ENCODE assay signal across 8 mouse cellular contexts in genomic region chr17:10095841-10096301, GRCm38 (mm10).
DNase-seq lines count a peak whose midpoint lies in the region; ATAC-seq and TF ChIP-seq lines count a peak whose summit lies in the region.

No protein-coding gene starts in this region.

- no peak overlapping the region for H3K4me2 ChIP-seq in liver, embryonic 12.5 days
- H3K4me2 ChIP-seq in heart, postnatal 0 days (ENCODE audit: low read depth, low read length) = no peak overlapping the region
- no peak overlapping the region for H3K4me2 ChIP-seq in stomach, embryonic 16.5 days (ENCODE audit: low read depth, low read length)
- no peak overlapping the region for H3K4me2 ChIP-seq in hindbrain, embryonic 16.5 days (ENCODE audit: low read length)

- 0 out of 2 replicates have a peak, but pooled peaks have one; percentile 34 for TF ChIP-seq EP300 in heart, postnatal 0 days (IDR thresholded peaks at IDR 0.05; ENCODE audit: low read depth)

- no peaks in the 10 kb centered on the region for H3K79me2 ChIP-seq in liver, adult 2 months (ENCODE audit: control insufficient read depth, insufficient read depth, low read length)

- no peak overlapping the region for H3K9ac ChIP-seq in liver, adult 2 months (ENCODE audit: low read depth, low read length)
- H3K9ac ChIP-seq in liver, embryonic 12.5 days = no peak overlapping the region
- no peak overlapping the region for H3K9ac ChIP-seq in heart, postnatal 0 days (replicated peaks; ENCODE audit: low read depth, low read length)
- H3K9ac ChIP-seq in stomach, embryonic 16.5 days (ENCODE audit: low read length) = no peak overlapping the region
- no peak overlapping the region for H3K9ac ChIP-seq in hindbrain, embryonic 16.5 days (ENCODE audit: low read depth, low read length)

- no peak for TF ChIP-seq POLR2A in liver, adult 2 months (IDR thresholded peaks at IDR 0.05; ENCODE audit: extremely low read depth, insufficient read depth, low read length)

- DNase-seq in liver, adult 2 months (ENCODE audit: extremely low read depth, low read depth, low spot score) = no peak
- DNase-seq in heart, postnatal 0 days (ENCODE audit: low spot score) = peak; percentile 45
- peak; percentile 41 to 80 for DNase-seq in kidney, postnatal 25 days
- DNase-seq in yolk sac, embryonic 10.5 days (ENCODE audit: low spot score) = no peak
- no peak for DNase-seq in spleen, adult 18-20 months

- H3K27me3 ChIP-seq in liver, adult 2 months (ENCODE audit: control insufficient read depth, insufficient read depth, low read length) = no peaks in the 10 kb centered on the region
- no peaks in the 10 kb centered on the region for H3K27me3 ChIP-seq in liver, embryonic 12.5 days (replicated peaks)
- H3K27me3 ChIP-seq in heart, postnatal 0 days (ENCODE audit: control insufficient read depth, insufficient read depth, low read length) = no peaks in the 10 kb centered on the region
- H3K27me3 ChIP-seq in stomach, embryonic 16.5 days (ENCODE audit: control insufficient read depth, insufficient read depth, low read length) = no peaks in the 10 kb centered on the region
- no peaks in the 10 kb centered on the region for H3K27me3 ChIP-seq in hindbrain, embryonic 16.5 days (replicated peaks; ENCODE audit: control insufficient read depth, insufficient read depth, low read length)

- 70% methylated on average over 3 of the region's 3 CpGs for WGBS in liver, adult 2 months
- WGBS in liver, embryonic 12.5 days (ENCODE audit: insufficient replicate concordance) = 51% methylated on average over 3 of the region's 3 CpGs
- WGBS in heart, postnatal 0 days = 43% methylated on average over 3 of the region's 3 CpGs
- 67% methylated on average over 3 of the region's 3 CpGs for WGBS in stomach, embryonic 16.5 days
- 87% methylated on average over 3 of the region's 3 CpGs for WGBS in hindbrain, embryonic 16.5 days

- H3K9me3 ChIP-seq in liver, embryonic 12.5 days (replicated peaks) = no peaks in the 10 kb centered on the region
- H3K9me3 ChIP-seq in heart, postnatal 0 days (replicated peaks; ENCODE audit: control insufficient read depth, low read length) = peaks cover 14% of the 10 kb centered on the region
- peaks cover 5% of the 10 kb centered on the region; the same call in 1 of the 2 replicates for H3K9me3 ChIP-seq in stomach, embryonic 16.5 days (replicated peaks; ENCODE audit: control insufficient read depth, low read length)
- H3K9me3 ChIP-seq in hindbrain, embryonic 16.5 days (ENCODE audit: control insufficient read depth, low read length) = peaks cover 3% of the 10 kb centered on the region; the same call in 1 of the 2 replicates

- peak overlapping the region; percentile 53 for H3K27ac ChIP-seq in liver, adult 2 months (replicated peaks; ENCODE audit: insufficient read depth, low read depth, low read length)
- H3K27ac ChIP-seq in liver, embryonic 12.5 days = no peak overlapping the region
- H3K27ac ChIP-seq in heart, postnatal 0 days (ENCODE audit: low read depth) = peak overlapping the region; percentile 58
- H3K27ac ChIP-seq in stomach, embryonic 16.5 days (ENCODE audit: low read length) = no peak overlapping the region
- H3K27ac ChIP-seq in hindbrain, embryonic 16.5 days (ENCODE audit: low read depth, low read length) = no peak overlapping the region

- H3K4me3 ChIP-seq in liver, adult 2 months (ENCODE audit: insufficient read depth, low read depth, low read length) = no peak overlapping the region
- H3K4me3 ChIP-seq in liver, embryonic 12.5 days = no peak overlapping the region
- H3K4me3 ChIP-seq in heart, postnatal 0 days (ENCODE audit: low read depth, low read length) = no peak overlapping the region
- no peak overlapping the region for H3K4me3 ChIP-seq in stomach, embryonic 16.5 days (replicated peaks; ENCODE audit: low read length)
- H3K4me3 ChIP-seq in hindbrain, embryonic 16.5 days (ENCODE audit: low read length) = no peak overlapping the region

- no peak for ATAC-seq in liver, embryonic 12.5 days
- ATAC-seq in heart, postnatal 0 days (ENCODE audit: insufficient read depth, low read depth) = peak; percentile 62
- ATAC-seq in stomach, embryonic 16.5 days (ENCODE audit: insufficient read depth, low FRiP score) = peak; percentile 47; the same call in 1 of the 2 replicates
- no peak for ATAC-seq in hindbrain, embryonic 16.5 days

- TF ChIP-seq CTCF in liver, adult 2 months (IDR thresholded peaks at IDR 0.05; ENCODE audit: low read depth, low read length) = no peak
- no peak for TF ChIP-seq CTCF in heart, postnatal 0 days (IDR thresholded peaks at IDR 0.05; ENCODE audit: low read depth)

- no peaks in the 10 kb centered on the region for H3K36me3 ChIP-seq in liver, adult 2 months (ENCODE audit: control insufficient read depth, insufficient read depth, low read length)
- no peaks in the 10 kb centered on the region for H3K36me3 ChIP-seq in liver, embryonic 12.5 days
- no peaks in the 10 kb centered on the region for H3K36me3 ChIP-seq in heart, postnatal 0 days (replicated peaks; ENCODE audit: control insufficient read depth, insufficient read depth, low read length)
- no peaks in the 10 kb centered on the region for H3K36me3 ChIP-seq in stomach, embryonic 16.5 days (ENCODE audit: control insufficient read depth, insufficient read depth, low read length)
- H3K36me3 ChIP-seq in hindbrain, embryonic 16.5 days (ENCODE audit: control insufficient read depth, insufficient read depth, low read length) = no peaks in the 10 kb centered on the region

- peaks cover 3% of the 10 kb centered on the region; the same call in 1 of the 2 replicates for H3K4me1 ChIP-seq in liver, adult 2 months (ENCODE audit: control insufficient read depth, insufficient read depth, low read length)
- peaks cover 3% of the 10 kb centered on the region; the same call in 1 of the 2 replicates for H3K4me1 ChIP-seq in liver, embryonic 12.5 days
- peaks cover 6% of the 10 kb centered on the region; the same call in 1 of the 2 replicates for H3K4me1 ChIP-seq in heart, postnatal 0 days (ENCODE audit: control insufficient read depth, insufficient read depth)
- H3K4me1 ChIP-seq in stomach, embryonic 16.5 days (ENCODE audit: control insufficient read depth, insufficient read depth, low read length) = peaks cover 2% of the 10 kb centered on the region; the same call in 1 of the 2 replicates
- no peaks in the 10 kb centered on the region for H3K4me1 ChIP-seq in hindbrain, embryonic 16.5 days (ENCODE audit: control insufficient read depth, insufficient read depth, low read depth, low read length)

Comparison
In these comparisons a context has a peak if more than half of its experiments do, and no peak if none do; other contexts are left out.
1. H3K27ac ChIP-seq: peak in liver, adult 2 months (single experiment) and heart, postnatal 0 days (single experiment); none in liver, embryonic 12.5 days (single experiment), stomach, embryonic 16.5 days (single experiment) and hindbrain, embryonic 16.5 days (single experiment).
2. DNase-seq: peak in heart, postnatal 0 days (single experiment) and kidney, postnatal 25 days (2 of 2); none in liver, adult 2 months (single experiment), yolk sac, embryonic 10.5 days (single experiment) and spleen, adult 18-20 months (0 of 2).
3. ATAC-seq: peak in heart, postnatal 0 days (single experiment) and stomach, embryonic 16.5 days (single experiment); none in liver, embryonic 12.5 days (single experiment) and hindbrain, embryonic 16.5 days (single experiment).